Mouse (Mus musculus) heart, postnatal 0 days (tissue): Measurements from ENCODE around the gene Chit1. TPM values are rescaled to one million over a fixed set of nuclear protein-coding genes. Genes with fewer than 3 reads are reported as not detected.

Experiments used
- ATAC-seq: fragments of 200-750 bp; cut with Nextera tagmentation; 2 replicates; pipeline ENCODE4 v1.8.0; 2017; ENCODE audit warnings: low read depth, moderate number of reproducible peaks, moderate library complexity; ENCODE audit not compliant: insufficient read depth
- DNase-seq: peaks from one replicate; pipeline ENCODE4 v3.0.0-alpha.2; 2016; ENCODE audit warnings: low spot score
- H3K27ac ChIP-seq: fragments of 300-500 bp; sonication (generic); 2 replicates; pipeline ENCODE4 v1.5.1; 2014; ENCODE audit warnings: low read depth, mild to moderate bottlenecking
- H3K27me3 ChIP-seq: fragments of 300-500 bp; sonication (generic); 2 replicates; pipeline ENCODE4 v1.6.1; 2014; ENCODE audit warnings: low read length, mixed read lengths; ENCODE audit not compliant: control insufficient read depth, insufficient read depth
- H3K36me3 ChIP-seq: fragments of 300-500 bp; sonication (generic); replicated peaks from 2 replicates; pipeline ENCODE4 v1.6.1; 2014; ENCODE audit warnings: low read length, mixed read lengths; ENCODE audit not compliant: control insufficient read depth, insufficient read depth
- H3K4me1 ChIP-seq: fragments of 300-500 bp; sonication (generic); 2 replicates; pipeline ENCODE4 v1.6.1; 2014; ENCODE audit warnings: antibody characterized with exemption; ENCODE audit not compliant: control insufficient read depth, insufficient read depth
- H3K4me2 ChIP-seq: fragments of 300-500 bp; sonication (generic); 2 replicates; pipeline ENCODE4 v1.6.1; 2014; ENCODE audit warnings: low read depth, mild to moderate bottlenecking, low read length, moderate library complexity
- H3K4me3 ChIP-seq: fragments of 300-500 bp; sonication (generic); 2 replicates; pipeline ENCODE4 v1.5.1; 2014; ENCODE audit warnings: low read depth, low read length
- H3K9ac ChIP-seq: fragments of 300-500 bp; sonication (generic); replicated peaks from 2 replicates; pipeline ENCODE4 v1.6.1; 2014; ENCODE audit warnings: low read depth, low read length, mixed read lengths
- H3K9me3 ChIP-seq: fragments of 300-500 bp; sonication (generic); replicated peaks from 2 replicates; pipeline ENCODE4 v1.6.1; 2016; ENCODE audit warnings: low read length; ENCODE audit not compliant: control insufficient read depth
- CTCF ChIP-seq: IDR thresholded peaks from 2 replicates; pipeline ENCODE4 v1.5.1; 2016; ENCODE audit warnings: antibody characterized with exemption, control low read depth, low read depth
- EP300 ChIP-seq: IDR thresholded peaks from 2 replicates; pipeline ENCODE4 v1.6.1; 2016; ENCODE audit warnings: antibody characterized with exemption, low read depth
- WGBS: fragments of 180-500 bp; shearing (Covaris S2); extraction: QIAGEN DNeasy Blood & Tissue Kit; methylation state at CpG from one replicate; pipeline ENCODE4 v1.1.7; 2014; 5-methylcytosine and 5-hydroxymethylcytosine counted together
- polyA plus RNA-seq: library from polyadenylated mRNA; unstranded; fragments of >200 nt; fragmentation: Nextera tagmentation; extraction: Ambion mirVana; gene quantifications from 2 replicates; pipeline ENCODE4 v1.2.1, GENCODE M21; 2015
- total RNA-seq: library from RNA; depleted of rRNA; stranded (reverse); fragments of >200 nt; gene quantifications from 2 replicates; pipeline ENCODE4 v1.2.3, GENCODE M21; 2014; ENCODE audit warnings: low replicate concordance

The Chit1 gene
- total and polyA plus RNA-seq, 2 experiments from 2014 or later = 0.19 to 0.76 TPM

DNA sequence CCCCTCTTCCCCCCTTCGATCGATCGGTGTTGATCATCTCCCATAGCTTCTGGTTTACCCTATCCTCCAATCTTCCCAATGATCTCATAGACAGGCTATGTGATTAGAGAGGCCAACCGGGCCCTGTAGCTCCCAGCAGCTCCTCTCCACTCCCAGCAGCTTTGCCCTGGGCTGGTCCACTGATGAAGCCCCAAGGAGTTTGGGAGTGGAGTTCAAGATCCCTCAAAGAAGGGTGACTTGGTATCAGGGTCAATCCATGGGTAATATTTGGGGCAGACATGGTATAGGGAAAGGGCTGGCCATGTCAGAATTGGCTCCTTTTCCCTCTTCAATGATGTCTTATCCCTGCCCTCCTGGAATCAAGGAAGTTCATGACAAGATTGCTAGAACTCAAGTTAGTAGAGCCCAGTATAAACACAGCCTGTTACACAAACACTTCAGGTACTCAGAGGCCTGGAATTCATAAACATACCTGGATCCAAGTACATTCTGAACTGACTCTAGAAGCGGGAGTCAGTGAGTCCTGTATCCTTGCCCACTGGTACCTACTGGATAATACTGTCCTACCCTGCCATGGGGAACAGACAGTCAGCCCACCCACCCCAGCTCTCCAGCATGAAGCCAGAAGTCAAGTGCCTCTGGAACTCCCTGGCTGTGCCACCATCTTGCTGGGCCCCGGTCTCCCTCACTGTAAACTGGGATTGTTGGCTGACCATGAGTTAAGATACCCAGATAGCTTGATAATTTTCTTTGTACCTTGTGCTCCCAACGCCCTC is 13.8 kb upstream of the Chit1 start:
- Histone ChIP-seq H3K4me3 (no peak overlapping the region), H3K36me3 (no peaks in the 10 kb centered on the region), H3K9me3 (no peaks in the 10 kb centered on the region), H3K27me3 (no peaks in the 10 kb centered on the region), H3K4me1 (peaks cover 72% of the 10 kb centered on the region), H3K27ac (peak overlapping the region; percentile 99), H3K9ac (peak overlapping the region; percentile 41), H3K4me2 (no peak overlapping the region)
- no peak for DNase-seq
- no peak for ATAC-seq
- TF ChIP-seq CTCF (no peak), EP300 (no peak)
- 81% methylated on average over 7 of the region's 7 CpGs for WGBS

DNA sequence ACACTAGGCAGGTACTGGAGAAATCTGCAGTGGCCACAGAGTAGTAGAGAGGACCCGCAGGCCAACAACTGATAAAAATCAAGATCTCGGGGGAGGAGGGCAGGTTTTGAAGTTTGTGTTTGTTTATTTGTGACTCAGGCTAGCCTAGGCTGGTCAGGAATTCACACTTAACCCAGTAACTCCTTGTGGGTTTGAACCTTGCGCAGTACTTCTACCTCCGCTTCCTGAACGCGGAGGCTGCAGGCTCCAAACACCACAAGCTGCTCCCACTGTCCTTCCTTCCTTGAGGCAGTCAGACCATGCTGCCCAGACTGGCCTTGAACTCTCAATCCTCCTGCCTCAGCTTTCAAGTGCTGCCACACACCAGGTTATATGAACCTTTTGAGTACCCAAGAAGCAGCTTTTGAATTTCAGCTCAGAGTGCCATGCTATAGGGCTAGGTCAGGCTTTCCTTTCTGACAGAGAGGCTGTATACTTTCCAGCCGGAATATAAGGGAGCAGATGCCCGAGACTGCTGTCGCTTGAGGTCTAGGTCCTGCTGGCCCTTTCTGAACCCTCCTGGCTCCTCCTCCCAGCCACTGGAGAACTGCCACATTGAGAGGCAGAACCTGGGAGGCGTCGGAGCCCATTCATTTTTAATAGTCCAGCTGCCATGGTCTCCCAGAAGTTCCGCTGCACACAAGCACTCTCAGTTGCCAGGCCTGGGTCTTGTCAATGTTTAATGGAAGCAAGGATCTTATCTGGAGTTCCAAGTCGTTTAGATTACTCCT is 12.9 kb upstream of the Chit1 start:
- TF ChIP-seq EP300 (0 out of 2 replicates have a peak, but pooled peaks have one; percentile 37), CTCF (no peak)
- ATAC-seq (no peak), DNase-seq (peak; percentile 66)
- 34% methylated on average over 13 of the region's 13 CpGs for WGBS
- Histone ChIP-seq H3K27me3 (no peaks in the 10 kb centered on the region), H3K36me3 (no peaks in the 10 kb centered on the region), H3K9ac (peak overlapping the region; percentile 5), H3K4me3 (no peak overlapping the region), H3K4me2 (peak overlapping the region; percentile 41), H3K4me1 (peaks cover 73% of the 10 kb centered on the region), H3K27ac (peak overlapping the region; percentile 99), H3K9me3 (no peaks in the 10 kb centered on the region)

DNA sequence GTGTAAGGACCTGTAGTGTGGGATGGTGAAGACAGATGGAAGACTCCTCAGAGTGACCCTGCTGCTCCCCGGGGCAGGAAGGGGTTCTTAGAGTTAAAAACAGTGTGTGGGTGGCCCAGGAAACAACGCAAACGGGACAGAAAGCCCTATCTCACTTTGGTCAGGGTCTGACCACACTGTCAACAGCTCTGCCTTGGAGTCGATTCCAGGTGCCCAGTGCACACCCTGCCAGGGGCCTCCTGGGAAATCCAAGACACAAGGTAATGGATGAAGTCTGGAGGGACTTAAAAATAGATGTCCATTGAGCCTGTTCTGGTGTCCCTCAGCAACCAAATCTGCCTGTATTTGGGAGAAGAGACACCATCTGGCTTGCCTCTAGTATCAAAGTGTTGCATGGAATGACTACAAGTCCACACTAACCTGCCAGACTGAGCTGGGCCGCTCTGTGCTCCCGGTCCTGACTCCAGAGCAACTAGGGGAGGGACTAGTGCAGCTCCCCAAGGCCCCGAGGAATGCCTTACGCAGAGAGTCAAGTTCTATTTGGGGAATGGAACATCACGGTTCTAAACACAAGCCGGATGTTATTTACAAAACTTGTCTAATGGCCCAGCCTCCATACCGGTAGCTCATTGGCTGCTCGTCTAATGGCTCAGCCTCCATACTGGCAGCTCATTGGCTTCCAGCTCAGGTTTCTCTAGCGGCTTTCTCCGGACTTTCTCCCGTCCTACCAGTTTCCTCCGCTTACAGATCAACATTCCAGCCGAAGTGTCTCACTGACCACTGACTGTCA is 12.1 kb upstream of the Chit1 start:
- peak overlapping the region; percentile 52 for H3K9ac ChIP-seq
- peak; percentile 86 for TF ChIP-seq EP300
- TF ChIP-seq CTCF = no peak
- peak overlapping the region; percentile 99 for H3K27ac ChIP-seq
- H3K36me3 ChIP-seq = no peaks in the 10 kb centered on the region
- DNase-seq (peak; percentile 99), ATAC-seq (peak; percentile 89)
- peak overlapping the region; percentile 54 for H3K4me2 ChIP-seq
- H3K4me1 ChIP-seq = peaks cover 72% of the 10 kb centered on the region
- H3K4me3 ChIP-seq = peak overlapping the region; percentile 26
- WGBS = under 1% methylated on average over 17 of the region's 17 CpGs
- H3K27me3 ChIP-seq = no peaks in the 10 kb centered on the region
- H3K9me3 ChIP-seq = no peaks in the 10 kb centered on the region

DNA sequence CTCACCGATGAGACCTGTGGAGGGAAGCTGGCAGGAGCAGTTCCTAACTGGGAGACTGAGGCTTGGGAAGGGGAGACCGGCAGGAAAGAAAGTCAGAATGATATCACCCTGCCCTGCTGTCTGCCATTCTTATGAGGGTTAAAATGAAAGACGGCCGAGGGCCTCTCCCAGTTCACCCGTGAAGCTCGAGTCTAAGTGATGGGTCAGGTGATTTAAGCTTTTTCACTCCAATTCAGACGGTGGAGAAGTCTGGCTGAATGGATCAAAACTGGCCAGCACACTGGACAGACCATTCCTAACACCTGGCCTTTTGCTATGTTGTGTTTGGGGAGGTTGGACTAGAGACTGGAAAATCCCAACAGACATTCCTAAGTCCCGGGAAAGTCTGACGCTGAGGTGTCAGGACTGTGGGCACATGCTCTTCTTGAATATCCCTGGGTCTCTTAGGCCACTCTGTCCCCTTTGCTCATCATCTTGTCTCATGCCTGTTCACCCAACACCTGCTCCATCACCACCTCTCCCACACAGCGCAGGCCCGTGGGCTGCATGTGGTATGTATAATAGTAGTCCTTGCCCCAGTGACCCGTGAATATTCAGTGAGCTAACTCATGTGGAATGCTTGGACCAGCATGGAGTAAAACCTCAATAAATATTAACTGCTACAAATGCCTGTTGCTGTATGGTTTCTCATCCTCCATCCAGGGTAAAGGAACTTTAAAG is 11.4 kb upstream of the Chit1 start:
- DNase-seq = no peak
- H3K9ac ChIP-seq = peak overlapping the region; percentile 52
- ATAC-seq = no peak
- no peaks in the 10 kb centered on the region for H3K36me3 ChIP-seq
- H3K27ac ChIP-seq = peak overlapping the region; percentile 99
- H3K27me3 ChIP-seq = no peaks in the 10 kb centered on the region
- H3K4me3 ChIP-seq = peak overlapping the region; percentile 26
- H3K4me2 ChIP-seq = peak overlapping the region; percentile 54
- 11% methylated on average over 12 of the region's 12 CpGs for WGBS
- peaks cover 69% of the 10 kb centered on the region for H3K4me1 ChIP-seq
- no peaks in the 10 kb centered on the region for H3K9me3 ChIP-seq
- TF ChIP-seq EP300 (no peak), CTCF (no peak)

DNA sequence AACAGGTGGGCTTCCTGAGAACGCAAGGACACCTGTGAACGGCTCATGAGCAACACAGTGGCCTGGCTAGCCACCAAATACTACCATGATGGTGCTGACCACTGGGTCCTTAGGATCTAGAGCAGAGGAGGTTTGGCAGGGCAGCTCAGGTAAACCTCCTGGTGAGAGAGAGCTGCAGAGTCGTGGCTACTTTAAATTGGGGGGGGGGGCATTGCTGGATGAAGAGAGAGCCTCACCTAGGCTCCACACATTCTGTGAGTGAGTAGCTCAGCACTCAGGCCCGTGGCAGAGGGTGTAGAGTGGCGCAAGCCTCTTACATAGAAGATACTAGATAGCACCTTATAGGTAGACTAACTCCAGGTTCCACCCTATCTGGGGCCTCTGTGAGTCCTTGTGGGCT is 10.6 kb upstream of the Chit1 start:
- 78% methylated on average over 5 of the region's 5 CpGs for whole genome bisulfite sequencing
- Histone ChIP-seq H3K9ac (no peak overlapping the region), H3K4me1 (peaks cover 66% of the 10 kb centered on the region), H3K4me2 (no peak overlapping the region), H3K36me3 (no peaks in the 10 kb centered on the region), H3K27ac (peak overlapping the region; percentile 99), H3K4me3 (no peak overlapping the region), H3K9me3 (no peaks in the 10 kb centered on the region), H3K27me3 (no peaks in the 10 kb centered on the region)
- DNase-seq (no peak), ATAC-seq (no peak)
- TF ChIP-seq EP300 (no peak), CTCF (no peak)
